Mouse (Mus musculus) adrenal gland, postnatal 10 days (tissue): Measurements from ENCODE around the gene Lurap1l. TPM values are rescaled to one million over a fixed set of nuclear protein-coding genes. Genes with fewer than 3 reads are reported as not detected.
A peak's percentile ranks its signal among the peaks of the same experiment; 100 is the strongest.
"Not testable (repeated sequence)": the region's sequence is repeated elsewhere in the genome, so short reads cannot be mapped to it uniquely, and the experiment has no call there.

Experiments used
- DNase-seq: peaks from one replicate; pipeline ENCODE4 v3.0.0; 2021; ENCODE audit warnings: mixed read lengths
- total RNA-seq, 2 experiments: library from RNA; stranded (reverse); gene quantifications; 2 replicates each; pipeline ENCODE4 v1.2.3; 2021

Gene Lurap1l
- total RNA-seq, 2 experiments from 2014 or later = 9.6 to 11.6 TPM

DNA sequence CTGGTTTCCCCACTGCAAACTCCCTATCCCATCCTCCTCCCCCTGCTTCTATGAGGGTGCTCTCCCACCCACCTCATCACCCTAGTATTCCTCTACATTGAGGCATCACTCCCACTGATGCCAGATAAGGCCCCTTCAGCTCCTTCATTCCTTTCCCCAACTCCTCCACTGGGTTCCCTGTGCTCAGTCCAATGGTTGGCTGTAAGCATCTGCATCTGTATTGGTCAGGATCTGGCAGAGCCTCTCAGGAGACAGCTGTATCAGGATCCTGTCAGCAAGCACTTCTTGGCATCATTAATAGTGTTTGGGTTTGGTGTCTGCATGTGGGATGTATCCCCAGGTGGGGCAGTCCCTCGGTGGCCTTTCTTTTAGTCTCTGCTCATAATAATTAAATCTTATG is 6.7 kb downstream of the Lurap1l start:
- not testable (repeated sequence) for DNase-seq

DNA sequence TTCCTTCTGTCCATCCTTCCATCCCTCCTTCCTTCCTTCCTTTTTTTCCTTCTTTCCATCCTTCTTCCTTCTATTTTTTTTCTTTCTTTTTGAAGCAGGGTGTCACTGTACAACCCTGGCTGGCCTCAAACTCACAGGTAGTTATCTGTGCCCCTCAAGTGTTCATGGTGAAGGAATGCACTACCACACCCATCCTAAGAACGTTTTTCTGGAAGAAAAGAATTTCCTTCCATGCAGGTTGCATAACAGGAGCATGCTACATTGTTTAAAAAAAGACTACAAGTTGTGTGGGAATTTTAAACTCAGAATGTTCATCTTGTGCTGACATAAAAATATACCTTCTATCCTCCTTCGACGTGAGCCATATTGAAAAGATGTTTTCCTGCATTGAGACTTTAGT is 7.4 kb downstream of the Lurap1l start:
- DNase-seq = no peak

DNA sequence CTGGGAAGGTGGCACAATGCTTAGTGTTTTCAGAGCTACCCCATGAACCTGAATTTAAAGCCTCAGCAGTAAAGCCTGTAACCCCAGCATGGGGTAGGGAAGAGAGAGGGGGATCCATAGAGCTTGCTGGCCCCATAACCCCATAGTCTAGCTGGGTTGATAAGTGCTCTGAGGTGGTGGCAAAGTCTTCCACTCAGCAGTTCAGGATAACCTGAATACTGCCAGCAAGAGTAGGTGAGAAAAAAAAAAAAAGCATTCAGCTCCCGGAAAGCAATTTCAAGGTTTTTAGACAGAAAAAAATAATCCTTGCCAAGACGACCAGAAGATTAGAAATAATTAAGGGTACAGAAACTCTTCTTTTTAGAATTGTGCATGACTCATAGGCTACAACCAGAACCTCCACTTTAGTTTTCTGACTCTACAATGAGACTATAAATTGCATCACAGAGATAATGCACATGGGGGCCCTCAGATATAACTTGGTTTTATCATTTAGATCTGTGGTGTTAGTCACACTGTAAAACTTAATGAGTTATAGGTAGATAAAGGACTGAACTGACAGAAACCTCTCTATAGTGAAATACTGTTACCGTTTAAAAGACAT is 8.2 kb downstream of the Lurap1l start:
- DNase-seq = no peak

DNA sequence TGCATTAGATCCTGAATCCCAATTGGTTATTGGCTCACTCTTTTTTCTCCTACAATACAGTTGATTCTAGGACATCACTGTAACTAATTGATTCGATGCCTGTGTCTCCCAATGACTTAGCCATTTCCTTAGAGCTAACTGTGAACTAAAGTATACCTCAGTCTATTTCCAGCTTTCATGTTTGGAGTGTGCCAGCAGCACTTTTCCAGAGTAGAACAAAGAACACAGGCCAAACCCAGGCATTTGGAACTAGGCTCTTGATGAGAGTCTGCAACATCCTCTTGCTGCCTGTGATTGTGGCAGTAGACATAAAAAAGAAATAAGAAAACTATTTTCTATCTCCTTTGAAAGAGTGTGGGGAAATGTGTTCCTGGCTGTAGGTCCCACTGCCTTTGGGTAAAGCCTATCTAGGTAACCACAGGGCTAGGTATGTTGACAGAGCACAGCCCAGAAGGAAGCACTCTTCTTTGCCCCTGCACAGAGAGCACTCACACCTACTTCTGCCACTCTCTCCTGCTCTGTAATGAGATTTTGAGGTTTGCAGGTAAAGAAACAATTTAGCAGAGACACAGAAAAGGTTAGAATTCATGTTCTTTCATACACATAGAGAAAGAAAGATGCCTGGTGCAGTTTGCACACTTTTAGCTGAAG is 8.9 kb downstream of the Lurap1l start:
- DNase-seq = no peak

DNA sequence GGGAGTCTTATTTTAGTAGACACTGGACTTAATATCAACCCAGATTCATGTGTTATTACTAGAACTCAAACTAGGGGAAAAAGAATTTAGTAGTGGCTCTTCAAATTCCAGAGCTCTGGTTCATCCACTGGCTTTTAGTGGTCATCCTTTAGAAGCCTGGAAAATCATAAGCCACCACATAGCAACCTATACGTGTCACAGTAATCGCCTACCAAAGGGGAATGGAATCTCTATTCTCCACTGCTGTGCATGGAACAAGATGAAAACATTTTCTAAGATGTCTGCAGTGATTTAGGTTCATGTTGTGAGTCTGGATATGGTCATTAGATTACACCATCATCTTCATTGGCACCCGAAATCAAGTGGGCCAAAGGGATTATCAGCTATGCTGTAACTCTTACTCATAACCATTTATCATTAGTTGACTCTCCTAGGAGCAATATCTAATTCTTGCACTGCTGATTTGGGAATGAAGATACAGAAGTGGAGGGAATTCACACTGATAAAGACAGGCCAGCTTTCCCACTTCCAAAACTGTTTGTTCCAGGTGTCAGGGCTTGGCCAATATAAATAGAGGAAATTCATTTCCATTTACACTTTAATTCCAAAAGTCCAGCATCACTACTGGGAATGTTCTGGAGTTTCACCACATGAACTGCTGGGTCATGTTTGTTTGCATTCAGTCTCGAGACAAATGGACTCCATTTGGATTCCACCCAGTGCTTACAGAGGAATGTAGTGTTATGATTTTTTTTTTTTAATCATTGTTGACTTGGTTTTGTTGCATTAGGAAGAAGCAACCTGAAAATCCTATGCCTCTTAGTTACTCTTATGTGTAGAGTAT is 11.4 kb downstream of the Lurap1l start:
- DNase-seq = no peak

DNA sequence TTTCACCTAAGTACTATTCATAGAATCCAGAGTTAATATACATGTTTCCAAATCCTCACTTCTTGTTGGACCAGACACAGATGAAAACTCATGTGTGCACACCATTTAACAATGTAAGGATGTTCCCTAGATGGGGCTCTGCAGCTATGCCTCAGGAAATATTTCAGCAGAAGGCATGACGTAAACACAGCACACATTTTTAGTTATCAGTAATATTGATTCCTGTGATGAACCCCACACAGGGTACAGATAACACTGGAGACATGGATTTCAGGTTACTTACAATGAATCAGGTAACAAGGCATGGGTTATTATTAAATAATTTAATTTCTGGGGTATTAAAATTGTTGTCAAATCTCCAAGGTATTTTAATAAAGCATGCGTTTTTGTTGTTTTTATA is 12.2 kb downstream of the Lurap1l start:
- DNase-seq = no peak

DNA sequence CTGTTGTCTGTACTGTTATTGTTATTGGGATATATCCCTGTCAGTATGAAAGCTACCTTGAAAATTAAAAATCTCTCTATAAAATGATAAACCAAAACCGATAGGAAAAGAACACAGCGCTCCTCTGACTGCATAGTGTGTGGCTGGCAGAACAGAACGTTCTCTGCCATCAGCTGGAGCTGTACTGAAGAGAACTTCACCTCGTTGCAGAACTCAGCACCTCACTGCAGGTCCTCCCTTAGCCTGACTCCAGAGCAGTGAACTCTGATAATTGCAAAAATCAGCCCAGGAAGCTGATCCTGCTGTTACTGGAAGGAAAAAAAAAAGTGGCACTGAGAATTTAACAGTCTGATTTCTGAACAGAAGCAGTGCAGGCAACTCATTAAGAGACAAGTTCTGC is 14.4 kb downstream of the Lurap1l start:
- no peak for DNase-seq

DNA sequence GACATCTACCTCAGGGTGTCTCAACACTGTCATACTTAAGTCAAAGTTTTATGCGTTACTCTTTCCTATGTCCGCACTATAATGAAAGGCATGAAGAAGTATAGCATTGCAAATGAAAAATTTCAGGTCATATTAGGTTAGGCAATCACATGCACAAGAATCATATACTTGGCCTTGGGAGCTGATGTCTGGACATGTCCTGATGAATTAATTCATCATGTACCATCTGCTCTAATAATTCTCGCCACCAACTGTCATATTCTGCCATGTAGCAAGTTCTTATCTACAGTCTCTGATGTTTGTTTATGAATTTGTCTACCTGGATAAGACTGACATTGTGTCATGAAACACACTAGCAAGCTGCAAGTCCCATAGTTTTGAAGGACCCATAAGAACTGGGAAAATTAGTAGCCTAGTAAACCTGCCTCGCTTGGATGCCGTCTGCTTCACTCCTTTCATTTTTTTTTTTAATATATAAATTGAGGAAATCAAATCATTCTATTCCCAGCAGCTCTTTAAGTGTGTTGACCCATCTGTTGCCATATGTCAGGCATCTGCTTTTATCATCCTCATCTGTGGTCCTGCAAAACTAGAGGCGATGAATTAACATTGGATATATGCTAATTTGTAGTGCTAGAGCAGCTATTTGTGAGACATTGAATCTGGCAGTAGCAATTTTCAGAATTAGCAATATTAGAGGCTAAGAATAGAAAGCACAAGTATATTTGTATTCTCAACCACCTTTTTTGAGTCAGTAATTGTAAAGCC is 15.5 kb downstream of the Lurap1l start:
- no peak for DNase-seq

DNA sequence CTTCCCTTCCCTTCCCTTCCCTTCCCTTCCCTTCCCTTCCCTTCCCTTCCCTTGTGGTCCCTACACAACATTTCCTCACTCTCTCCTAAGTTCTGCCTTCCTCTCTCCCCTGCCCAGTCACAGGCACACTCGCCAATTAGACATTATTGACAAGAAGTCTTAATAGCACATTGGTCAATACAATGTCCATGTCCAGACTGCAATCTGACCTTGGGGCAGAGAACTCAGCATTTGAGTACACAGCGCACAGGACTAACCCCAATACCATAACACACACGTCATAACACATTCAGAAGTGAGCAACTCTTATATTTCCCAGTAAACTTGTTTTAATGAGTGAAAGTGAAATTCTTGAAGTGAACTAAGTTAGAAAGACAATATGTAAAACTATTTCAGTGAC is 24.3 kb downstream of the Lurap1l start:
- no peak for DNase-seq

DNA sequence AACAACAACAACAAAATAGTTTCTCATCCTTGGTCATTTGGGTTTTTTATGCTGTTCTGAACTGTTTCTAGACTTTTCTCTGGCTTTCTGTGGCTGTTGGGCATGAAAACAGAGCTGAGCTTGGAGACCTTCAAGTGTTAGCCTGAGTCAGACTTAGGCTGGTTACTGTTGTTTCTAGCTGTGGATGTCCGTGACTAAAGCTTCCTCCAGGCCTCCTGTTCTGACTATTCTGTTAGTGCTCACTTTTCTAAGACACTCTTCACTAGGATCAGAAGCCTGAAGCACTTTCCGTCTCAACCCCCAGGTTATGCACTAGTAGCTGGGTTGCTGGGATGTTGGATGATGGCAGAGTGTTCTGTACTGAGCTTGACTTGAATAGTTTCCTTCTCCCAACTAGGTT is 28.7 kb downstream of the Lurap1l start:
- DNase-seq = no peak

DNA sequence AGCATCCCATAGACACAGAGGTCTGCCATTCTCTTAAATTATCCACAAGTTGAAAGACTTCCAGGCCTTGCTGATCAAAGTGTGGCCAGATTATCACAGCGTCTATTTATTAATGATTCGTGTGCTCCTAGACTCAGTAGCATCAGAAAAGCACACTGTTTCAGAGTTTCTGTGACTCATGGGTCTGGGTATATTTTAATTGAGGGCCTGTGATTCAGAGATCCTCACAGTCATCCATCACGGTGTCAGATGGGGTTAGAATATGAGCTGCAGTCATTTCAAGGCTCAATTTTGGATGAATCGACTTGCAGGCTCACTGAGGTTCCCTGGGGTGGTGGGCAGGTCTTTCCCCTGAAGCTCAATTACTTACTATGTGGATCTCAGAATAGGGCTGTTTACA is 30.5 kb downstream of the Lurap1l start:
- peak; percentile 16 for DNase-seq

DNA sequence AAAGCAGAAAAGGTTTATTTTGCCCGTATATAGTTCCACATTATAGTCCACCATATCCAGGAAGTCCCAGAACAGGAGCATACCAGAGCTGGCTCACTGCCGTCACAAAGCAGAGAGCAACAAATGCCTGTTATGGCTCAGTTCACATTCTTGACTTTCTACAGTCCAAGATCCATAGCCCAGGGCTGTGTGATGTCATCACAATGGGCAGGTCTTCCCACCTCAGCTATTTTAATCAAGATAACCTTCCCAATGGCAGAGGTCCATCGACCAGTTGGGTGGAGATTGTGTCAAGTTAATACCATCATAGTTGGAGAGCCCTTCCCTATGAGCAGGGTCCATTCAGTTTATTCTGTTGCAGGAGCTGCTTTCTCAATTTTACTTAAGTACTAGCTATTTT is 31.5 kb downstream of the Lurap1l start:
- DNase-seq = no peak

DNA sequence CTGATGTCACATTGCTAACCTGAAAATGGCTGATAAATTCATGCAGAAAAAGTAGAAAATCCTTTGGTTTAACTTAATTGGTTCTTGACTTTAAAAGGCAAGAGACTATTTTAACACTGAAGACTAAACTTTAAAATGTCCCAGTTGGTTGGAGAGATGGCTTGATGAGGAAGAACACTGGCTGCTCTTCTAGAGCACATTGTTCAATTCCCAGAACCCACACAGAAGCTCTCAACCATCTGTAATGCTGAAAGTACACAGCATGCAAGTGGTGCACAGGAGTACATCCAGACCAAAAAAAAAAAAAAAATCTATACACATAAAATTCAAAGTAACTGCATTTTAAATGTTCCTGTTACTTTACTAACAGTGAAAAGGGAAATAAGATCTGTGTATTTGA is 34.2 kb downstream of the Lurap1l start:
- no peak for DNase-seq

DNA sequence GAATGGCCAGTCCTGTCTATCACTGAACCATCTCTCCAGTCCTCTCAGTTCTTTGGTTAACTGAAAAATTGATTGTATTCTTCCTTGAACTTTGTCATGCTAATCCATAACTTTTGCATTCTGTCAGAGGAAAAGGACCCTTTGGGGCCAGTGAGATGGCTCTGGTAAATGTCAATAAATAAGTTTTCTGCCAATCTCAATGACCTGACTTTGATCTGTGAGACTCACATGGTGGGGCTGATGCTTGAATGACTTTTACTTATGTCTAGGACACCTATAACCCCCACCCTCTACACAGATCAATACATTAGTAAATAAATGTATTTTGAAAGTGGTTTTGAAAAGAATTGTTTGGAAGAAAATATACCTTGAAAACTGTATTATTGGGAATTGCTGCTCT is 38.7 kb downstream of the Lurap1l start:
- DNase-seq = no peak

DNA sequence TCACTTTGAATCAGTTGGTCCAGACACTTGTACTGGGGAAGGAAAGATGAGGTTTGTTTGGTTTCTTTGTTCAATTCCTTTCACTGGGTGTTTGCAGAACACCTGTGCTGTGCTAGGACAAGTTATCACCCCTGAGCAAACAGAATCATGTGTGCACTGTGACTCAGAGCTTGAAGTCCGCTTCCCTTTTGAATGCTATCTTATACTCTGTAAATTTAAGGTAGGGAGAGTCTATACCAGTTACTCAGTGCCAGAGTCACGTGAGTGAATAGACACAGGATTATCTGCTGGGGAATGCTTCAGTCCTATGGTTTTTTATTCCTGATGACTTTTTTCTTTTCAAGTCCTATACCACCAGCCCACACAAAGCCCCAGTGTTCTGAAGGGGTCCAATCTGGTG is 39.3 kb downstream of the Lurap1l start:
- DNase-seq = no peak

DNA sequence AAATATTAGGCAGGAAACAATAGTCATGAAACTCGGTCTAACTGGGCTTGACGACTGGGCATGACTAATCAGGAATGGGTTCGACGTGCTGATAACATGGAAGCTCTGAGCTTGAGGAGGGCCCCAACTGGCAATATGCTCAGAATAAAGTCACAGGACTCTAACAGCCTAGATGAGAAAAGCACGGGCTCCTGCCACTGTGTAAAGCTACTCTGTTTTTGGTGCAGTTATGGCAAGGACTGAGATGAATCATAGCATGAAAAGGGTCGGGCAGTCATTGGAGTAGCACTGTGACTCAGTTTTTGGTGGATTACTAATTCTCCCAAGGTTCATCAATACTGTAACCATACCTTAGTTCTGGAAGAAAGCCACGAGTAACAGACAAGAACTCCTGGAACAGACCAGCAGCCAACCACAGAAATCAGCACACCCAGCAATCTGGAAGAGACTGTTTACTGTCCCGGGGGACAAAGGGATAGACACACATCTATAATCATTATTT is 39.9 kb downstream of the Lurap1l start:
- no peak for DNase-seq

DNA sequence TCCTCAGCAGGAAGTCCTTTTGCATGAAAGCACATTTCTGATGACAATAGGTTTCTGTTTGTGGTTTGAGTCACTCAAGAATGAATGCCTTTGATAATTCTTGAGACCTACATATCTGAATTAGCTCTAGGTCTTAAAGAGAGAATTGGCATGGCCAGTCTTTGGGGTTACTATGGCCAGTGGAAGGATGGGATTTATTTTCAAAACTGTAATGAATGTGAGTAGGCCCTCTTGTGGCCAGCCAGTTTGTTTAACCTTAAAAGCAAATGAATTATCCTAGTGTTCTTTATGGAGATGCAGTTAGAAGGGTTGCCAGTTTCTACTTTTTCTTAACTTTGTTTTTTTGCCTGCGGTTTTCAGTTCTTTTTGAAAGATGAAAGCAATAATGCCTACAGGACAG is 42.2 kb downstream of the Lurap1l start:
- DNase-seq = no peak

DNA sequence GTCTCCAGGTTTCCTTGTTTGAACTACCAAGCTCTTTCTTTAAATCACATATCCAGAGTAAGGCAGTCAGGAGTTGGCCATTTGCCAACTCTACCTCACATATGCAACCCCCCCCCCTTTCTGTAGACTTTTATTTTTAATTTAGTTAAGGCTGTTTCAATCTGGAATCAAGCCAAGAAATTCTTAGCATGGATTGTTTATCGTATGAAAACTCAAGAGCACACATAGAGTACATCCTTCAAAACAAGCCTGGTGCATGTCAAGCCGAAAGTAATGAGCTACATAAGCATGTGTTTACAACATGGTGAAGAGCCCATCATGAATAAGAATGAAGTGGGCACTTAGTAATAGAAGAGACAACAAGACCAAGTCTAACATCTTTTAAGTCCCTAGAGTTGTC is 45.5 kb downstream of the Lurap1l start:
- no peak for DNase-seq

DNA sequence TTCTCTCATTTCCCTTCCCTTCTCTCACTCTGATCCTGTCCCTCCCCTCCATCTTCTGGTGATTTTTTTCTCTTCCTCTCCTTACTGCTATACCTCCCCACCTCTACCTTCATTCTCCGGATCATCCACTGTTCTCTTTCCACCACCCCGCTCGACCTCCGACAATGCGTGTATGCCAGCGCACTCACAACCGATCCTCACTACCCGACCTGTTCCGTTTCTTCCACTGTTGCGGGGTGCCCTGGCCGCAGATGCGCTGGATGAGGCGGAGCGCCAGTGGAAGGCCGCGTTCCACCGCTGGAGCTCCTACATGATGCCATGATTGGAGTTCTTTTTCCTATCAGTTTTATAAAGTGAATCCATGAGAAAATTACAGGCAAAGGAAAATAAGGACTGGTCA is 57.1 kb downstream of the Lurap1l start:
- DNase-seq = no peak

DNA sequence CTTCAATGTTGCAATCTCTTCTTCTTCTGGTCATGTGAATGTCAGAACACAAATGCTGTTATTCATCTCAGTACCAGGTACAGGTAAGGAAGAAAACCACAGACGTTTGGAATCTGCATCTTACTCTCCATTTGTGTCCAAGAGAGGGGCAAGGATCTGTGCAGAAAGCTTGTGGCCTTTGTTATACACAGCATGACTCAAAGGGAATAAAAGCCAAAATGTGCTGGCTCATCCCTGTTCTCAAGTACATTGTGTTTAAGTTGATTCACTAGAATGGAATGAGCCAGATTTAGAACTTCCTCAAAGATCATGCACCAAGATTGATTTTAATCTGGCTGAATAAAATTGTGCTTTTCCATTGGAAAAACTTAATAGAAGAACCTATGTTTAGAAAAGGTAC is 61.4 kb downstream of the Lurap1l start:
- DNase-seq = peak; percentile 6

DNA sequence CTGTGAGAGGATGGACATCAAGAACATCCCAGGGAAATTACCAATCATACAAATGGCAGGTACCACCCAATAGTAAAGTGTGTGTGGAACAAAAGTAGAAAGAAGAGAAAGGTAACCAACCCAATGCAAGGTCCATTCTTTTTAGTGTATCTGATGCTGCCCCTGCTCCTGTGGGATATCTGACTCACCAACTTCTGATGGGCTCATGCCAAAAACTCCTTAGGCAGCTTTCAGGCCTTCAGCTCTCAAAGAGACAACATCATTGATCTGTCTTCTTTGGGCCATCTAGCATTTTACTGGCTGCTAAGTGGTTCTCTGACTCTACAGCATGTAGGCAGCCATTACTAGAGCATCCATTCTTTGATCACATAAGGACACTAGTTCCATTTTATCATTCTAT is 63.5 kb downstream of the Lurap1l start:
- no peak for DNase-seq

DNA sequence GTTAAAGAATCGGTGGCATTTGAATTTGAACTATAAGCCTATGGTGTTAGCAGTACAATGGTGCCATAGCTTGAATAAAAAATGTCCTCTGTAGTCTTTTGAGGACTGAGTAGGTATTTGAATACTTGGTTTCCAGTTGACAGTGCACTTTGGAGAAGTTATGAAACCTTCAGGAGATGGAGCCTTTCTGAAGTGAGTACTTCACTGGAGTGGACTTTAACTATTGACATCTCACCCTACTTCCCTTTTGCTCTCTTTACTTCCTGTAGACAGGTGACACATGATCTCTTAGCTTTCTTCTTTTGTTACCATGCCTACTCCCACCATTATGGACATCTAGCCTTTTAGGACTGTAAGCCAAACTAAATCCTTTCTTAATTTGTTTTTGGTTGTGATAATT is 80.4 kb downstream of the Lurap1l start:
- no peak for DNase-seq

DNA sequence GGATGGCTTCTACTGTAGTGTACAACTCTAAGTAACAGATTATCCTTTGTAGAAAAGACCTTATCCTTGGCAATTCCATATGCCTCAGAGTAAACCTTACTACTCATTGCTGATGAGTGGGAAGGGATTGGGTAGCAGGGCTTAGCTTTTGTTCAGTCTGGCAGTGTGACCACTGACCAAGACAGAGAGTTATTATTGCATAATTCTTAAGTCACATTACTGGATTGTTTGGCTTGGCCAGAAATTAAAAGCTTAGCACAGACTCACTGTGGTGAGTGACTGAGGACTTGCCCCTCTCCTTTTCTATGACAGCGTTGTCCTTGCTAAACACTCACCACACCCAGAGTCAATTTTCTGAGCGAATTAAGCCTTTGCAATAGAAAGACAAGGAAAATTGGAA is 93.1 kb downstream of the Lurap1l start:
- DNase-seq = no peak
